Mouse (Mus musculus): Measurements from ENCODE around the gene Phactr2.

DNA sequence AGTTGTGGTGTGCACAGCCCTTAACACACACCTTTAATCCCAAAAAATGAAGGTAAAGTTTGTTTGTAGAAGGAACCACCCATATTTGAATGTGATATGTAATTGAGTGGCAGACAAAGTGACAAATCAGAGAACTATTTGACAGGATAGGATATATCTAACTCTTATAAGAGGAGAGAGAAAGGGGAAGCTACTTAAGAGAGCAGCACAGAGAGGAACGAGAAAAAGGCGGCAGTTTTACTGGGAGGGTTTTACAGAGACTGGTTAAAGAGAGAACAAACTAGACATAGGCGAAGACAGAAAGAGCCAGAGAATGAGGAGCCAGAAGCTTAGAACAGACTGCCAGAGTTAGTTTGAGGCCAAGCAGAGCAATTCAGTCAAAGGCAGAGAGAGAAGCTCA lies 273.4 kb downstream of the Phactr2 start:
- no peak for TF ChIP-seq EP300 (IDR thresholded peaks at IDR 0.05; ENCODE audit: low read depth)
- TF ChIP-seq CTCF (IDR thresholded peaks at IDR 0.05; ENCODE audit: low read depth), result no peak

All from liver, embryonic 14.5 days (tissue).